11 mouse cellular contexts compared by ENCODE assay signal in the genomic region with DNA sequence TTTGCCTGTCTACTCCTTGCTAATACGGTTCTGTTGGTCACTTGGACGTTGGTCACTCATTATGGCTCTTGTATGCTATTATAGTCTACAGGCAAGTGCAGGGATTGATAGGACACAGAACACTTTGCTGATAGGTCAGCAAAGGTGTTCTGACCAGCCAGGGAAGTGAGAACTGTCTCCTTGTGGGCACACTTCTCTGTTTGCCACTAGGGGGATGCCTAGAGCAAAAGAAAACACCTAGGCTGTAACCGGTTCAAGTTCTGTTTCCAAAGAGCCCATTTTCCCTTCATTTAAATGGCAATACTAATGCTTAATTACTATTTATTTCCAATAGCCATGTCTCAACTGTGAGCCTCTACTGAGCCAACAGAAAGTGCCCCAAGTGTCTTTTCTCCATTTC. TPM values are rescaled to one million over a fixed set of nuclear protein-coding genes. Genes with fewer than 3 reads are reported as not detected.
DNase-seq lines count a peak whose midpoint lies in the region; ATAC-seq and TF ChIP-seq lines count a peak whose summit lies in the region.
"Had no signal": no experiment of that assay in that cellular context is flagged by ENCODE, and none has a peak within 500 bp of the region (broad histone marks: within the 10 kb centered on the region; RNA-seq: fewer than 3 reads in every experiment).

No protein-coding gene starts in this region.

- H3K9ac ChIP-seq in intestine, postnatal 0 days (ENCODE audit: low read depth, low read length), result no peak overlapping the region
- no peak overlapping the region for H3K9ac ChIP-seq in intestine, embryonic 15.5 days
- H3K9ac ChIP-seq: heart, embryonic 13.5 days; limb, embryonic 12.5 days had no signal

- no peak overlapping the region for H3K27ac ChIP-seq in intestine, postnatal 0 days (ENCODE audit: low read depth, low read length)
- H3K27ac ChIP-seq in intestine, embryonic 15.5 days, result no peak overlapping the region
- no peak overlapping the region for H3K27ac ChIP-seq in spleen, adult 2 months (ENCODE audit: insufficient read depth, low read length)
- H3K27ac ChIP-seq: heart, embryonic 13.5 days; limb, embryonic 12.5 days had no signal

- no peak for ATAC-seq in intestine, postnatal 0 days
- ATAC-seq in intestine, embryonic 15.5 days, result no peak
- ATAC-seq: intestine, embryonic 16.5 days; midbrain, embryonic 16.5 days had no signal

- WGBS in intestine, postnatal 0 days, result 46% methylated on average over 3 of the region's 3 CpGs
- 44% methylated on average over 3 of the region's 3 CpGs for WGBS in intestine, embryonic 15.5 days
- WGBS in spleen, adult 2 months, result 47% methylated on average over 3 of the region's 3 CpGs

- no peak overlapping the region for H3K4me2 ChIP-seq in intestine, postnatal 0 days (replicated peaks; ENCODE audit: low read depth)
- no peak overlapping the region for H3K4me2 ChIP-seq in intestine, embryonic 15.5 days (replicated peaks)
- H3K4me2 ChIP-seq: heart, embryonic 13.5 days; limb, embryonic 12.5 days had no signal

- H3K36me3 ChIP-seq in intestine, postnatal 0 days (ENCODE audit: control insufficient read depth, insufficient read depth), result no peaks in the 10 kb centered on the region
- H3K36me3 ChIP-seq in intestine, embryonic 15.5 days, result no peaks in the 10 kb centered on the region
- H3K36me3 ChIP-seq in spleen, adult 2 months (ENCODE audit: control insufficient read depth, insufficient read depth, low read length), result no peaks in the 10 kb centered on the region
- H3K36me3 ChIP-seq: heart, embryonic 13.5 days; limb, embryonic 12.5 days had no signal

- H3K27me3 ChIP-seq in intestine, postnatal 0 days (replicated peaks; ENCODE audit: control insufficient read depth, insufficient read depth, low read length), result no peaks in the 10 kb centered on the region
- H3K27me3 ChIP-seq in intestine, embryonic 15.5 days (replicated peaks), result no peaks in the 10 kb centered on the region
- no peaks in the 10 kb centered on the region for H3K27me3 ChIP-seq in spleen, adult 2 months (ENCODE audit: control insufficient read depth, insufficient read depth, low read length)

- no peak for TF ChIP-seq POLR2A in spleen, adult 2 months (IDR thresholded peaks at IDR 0.05; ENCODE audit: low read depth, low read length)

- TF ChIP-seq CTCF in intestine, postnatal 0 days (IDR thresholded peaks at IDR 0.05; ENCODE audit: low read depth), result peak; percentile 75
- TF ChIP-seq CTCF in spleen, adult 2 months (IDR thresholded peaks at IDR 0.05; ENCODE audit: extremely low read depth, insufficient read depth, insufficient read length, insufficient replicate concordance), result peak; percentile 20; the same call in 1 of the 2 replicates

- H3K9me3 ChIP-seq in intestine, postnatal 0 days (ENCODE audit: control insufficient read depth), result no peaks in the 10 kb centered on the region
- H3K9me3 ChIP-seq in intestine, embryonic 15.5 days, result no peaks in the 10 kb centered on the region
- H3K9me3 ChIP-seq: heart, embryonic 13.5 days; limb, embryonic 12.5 days had no signal

- no peak overlapping the region for H3K4me3 ChIP-seq in intestine, postnatal 0 days (ENCODE audit: low read depth, low read length)
- H3K4me3 ChIP-seq in intestine, embryonic 15.5 days (replicated peaks), result no peak overlapping the region
- no peak overlapping the region for H3K4me3 ChIP-seq in spleen, adult 2 months (ENCODE audit: extremely low read depth, insufficient read depth, insufficient read length)
- H3K4me3 ChIP-seq: heart, embryonic 13.5 days; limb, embryonic 12.5 days had no signal

- DNase-seq in spleen, adult 2 months (ENCODE audit: low read depth in 1 of 2, low spot score in 2 of 2), result no peak
- DNase-seq in spleen, postnatal 10 days (ENCODE audit: low spot score in 2 of 2), result no peak
- peak; percentile 22 for DNase-seq in adipocyte (ENCODE audit: low spot score)
- DNase-seq in thymus, postnatal 25 days, result peak; percentile 22
- no peak for DNase-seq in gastrocnemius, adult 18-20 months (ENCODE audit: low spot score)

- H3K4me1 ChIP-seq in intestine, postnatal 0 days (replicated peaks; ENCODE audit: control insufficient read depth, insufficient read depth, low read length), result no peaks in the 10 kb centered on the region
- no peaks in the 10 kb centered on the region for H3K4me1 ChIP-seq in intestine, embryonic 15.5 days (replicated peaks)
- no peaks in the 10 kb centered on the region for H3K4me1 ChIP-seq in spleen, adult 2 months (ENCODE audit: control insufficient read depth, insufficient read depth, insufficient read length)
- H3K4me1 ChIP-seq: heart, embryonic 13.5 days had no signal

RNA-seq across cellular contexts. Expression of a gene that starts 25.2 kb away (rescaled TPM):
- polyA plus RNA-seq in intestine, postnatal 0 days (2015; fragmentation: Nextera tagmentation; extraction: Ambion mirVana), result 33.1 and 37.5 TPM in 2 replicates
- 49.7 and 50.1 TPM in 2 replicates for polyA plus RNA-seq in intestine, embryonic 15.5 days (2015; fragmentation: Nextera tagmentation; extraction: Ambion mirVana)
- polyA plus RNA-seq in spleen, adult 2 months (2012; rRNA removed), result 21.8 and 26.9 TPM in 2 replicates
- total RNA-seq in gastrocnemius, adult 18-20 months (2021), result 10 to 100 TPM; 22.1 to 22.2 TPM

Comparison
In these comparisons a context has a peak if more than half of its experiments do, and no peak if none do; other contexts are left out.
1. DNase-seq: peak in adipocyte (single experiment) and thymus, postnatal 25 days (single experiment); none in spleen, adult 2 months (0 of 2), spleen, postnatal 10 days (0 of 2) and gastrocnemius, adult 18-20 months (single experiment).